Mouse (Mus musculus) heart, adult 2 months (tissue): ENCODE data around the gene Kcnh7.

Experiments used
- CTCF ChIP-seq: fragments of 200-600 bp; IDR thresholded peaks from 2 replicates; pipeline ENCODE4 v1.8.1; 2022; ENCODE audit warnings: antibody characterized with exemption, mild to moderate bottlenecking, moderate library complexity
- EP300 ChIP-seq: fragments of 200-500 bp; IDR thresholded peaks from 2 replicates; pipeline ENCODE4 v1.6.1; 2011; ENCODE audit warnings: low read depth, low read length, control low read depth; ENCODE audit not compliant: insufficient read depth

DNA sequence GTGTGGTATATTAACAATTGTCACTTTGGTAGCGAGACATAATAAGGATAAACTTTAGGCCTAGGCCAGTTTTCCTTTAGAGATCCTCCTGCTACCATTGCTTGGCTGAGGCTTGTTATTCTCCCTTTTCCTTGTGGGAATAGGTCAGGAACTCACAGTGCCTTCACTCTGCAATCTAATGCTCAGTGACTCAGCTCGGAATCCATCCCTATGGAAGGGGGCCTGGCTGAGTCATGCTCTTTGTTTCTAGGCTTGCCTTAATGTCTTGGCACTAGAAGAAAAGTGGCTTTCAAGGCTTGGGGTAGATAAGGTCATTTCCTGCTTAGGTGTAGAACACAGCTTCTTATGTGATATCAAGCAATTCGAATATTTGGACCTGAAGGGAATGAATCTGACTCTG, 255.6 kb downstream of the Kcnh7 start:
- TF ChIP-seq EP300 (no peak), CTCF (no peak)
